Mouse (Mus musculus): ENCODE data around the gene Kif28. TPM values are rescaled to one million over a fixed set of nuclear protein-coding genes. Genes with fewer than 3 reads are reported as not detected.

Gene Kif28
- total RNA-seq (2023) = not detected in 2 replicates

DNA sequence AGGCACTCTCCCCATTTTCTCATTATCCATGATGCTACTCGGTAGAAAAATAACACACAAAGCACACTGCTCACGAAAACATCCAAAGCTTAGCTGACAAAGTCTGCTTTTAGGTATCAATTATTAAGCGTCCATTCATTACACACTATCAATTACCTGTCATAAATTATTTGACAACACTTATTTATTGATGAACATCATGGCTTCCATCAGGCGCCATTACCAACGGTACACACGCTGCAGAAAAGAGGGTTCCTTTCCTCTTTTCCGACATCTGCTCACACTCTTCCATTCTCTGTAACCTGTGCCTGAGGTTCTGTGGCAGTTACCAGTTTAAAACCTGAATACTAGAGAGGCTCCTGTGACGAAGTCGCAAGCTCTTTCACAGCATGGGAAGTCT lies at the start of gene Kif28:
Gene Kif28, minus strand, starts transcription at position 101 of the 400 bp plus-strand sequence.

DNA sequence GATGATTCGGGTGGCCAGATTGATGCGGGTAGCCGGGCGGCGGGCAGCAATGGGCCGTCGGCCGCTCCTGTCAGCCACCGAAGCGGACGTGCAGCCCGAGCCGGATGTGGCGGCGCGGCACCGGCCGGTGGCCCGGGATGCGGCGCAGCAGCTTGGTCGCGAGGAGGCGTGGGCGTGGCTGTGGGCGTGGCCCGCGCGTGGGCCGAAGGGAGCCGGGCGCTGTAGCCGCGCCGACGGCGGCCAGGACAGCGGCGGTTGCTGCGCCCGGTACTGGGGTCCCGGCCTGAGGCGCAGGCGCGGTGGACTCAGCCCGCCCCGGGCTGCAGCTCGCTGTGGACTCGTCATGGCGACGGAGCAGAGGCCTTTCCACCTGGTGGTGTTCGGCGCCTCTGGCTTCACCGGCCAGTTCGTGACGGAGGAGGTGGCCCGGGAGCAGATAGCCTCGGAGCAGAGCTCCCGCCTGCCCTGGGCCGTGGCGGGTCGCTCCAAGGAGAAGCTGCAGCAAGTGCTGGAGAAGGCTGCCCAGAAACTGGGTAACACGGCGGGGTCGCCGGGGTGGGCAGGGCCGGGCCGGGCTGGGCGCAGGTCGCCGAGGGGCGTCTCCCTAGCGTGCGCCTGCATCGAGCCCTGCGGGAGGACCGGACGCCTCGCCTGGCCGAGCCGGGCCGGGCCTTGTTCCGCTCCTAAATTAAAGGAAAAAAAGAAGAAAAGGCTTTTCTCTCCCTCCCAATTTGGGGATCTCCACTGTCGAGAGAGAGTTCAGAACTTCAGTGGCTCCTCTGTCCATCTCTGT lies 76.9 kb downstream of the Kif28 start, which contains the start of gene Sccpdh:
Gene Sccpdh, plus strand, starts transcription at position 198 of the 793 bp plus-strand sequence.

Other genes starting within 250 kb of the Kif28 start
- 8.9 and 12.7 TPM in 2 replicates for gene Smyd3, start 227.2 kb downstream of the Kif28 start, total RNA-seq (2023)
- gene Tfb2m, start 199.0 kb downstream of the Kif28 start, total RNA-seq (2023) = 14.7 and 25.0 TPM in 2 replicates
- gene Cnst, start 198.9 kb downstream of the Kif28 start, total RNA-seq (2023) = 30.0 and 43.4 TPM in 2 replicates
- gene Sccpdh, start 77.1 kb downstream of the Kif28 start, total RNA-seq (2023) = 1.7 and 3.1 TPM in 2 replicates
- 0.35 TPM in 1 of 2 replicates, not detected in the other for gene Gm10518, start 58.1 kb upstream of the Kif28 start, total RNA-seq (2023)
- gene Ahctf1, start 58.4 kb upstream of the Kif28 start, total RNA-seq (2023) = 72.5 and 107 TPM in 2 replicates
- gene Cdc42bpa, start 215.2 kb upstream of the Kif28 start, total RNA-seq (2023) = 1.3 and 2.1 TPM in 2 replicates

Measured in neutrophil, adult 65 days (primary cell).